Mouse (Mus musculus) brain, embryonic 14.5 days (tissue): Measurements from ENCODE around the gene Rbbp6. TPM values are rescaled to one million over a fixed set of nuclear protein-coding genes. Genes with fewer than 3 reads are reported as not detected.

Source experiments
- DNase-seq: peaks from one replicate; pipeline ENCODE4 v3.0.0-alpha.2; 2011; ENCODE audit warnings: low read depth
- CTCF ChIP-seq: fragments of 200-500 bp; IDR thresholded peaks from 2 replicates; pipeline ENCODE4 v1.5.1; 2012; ENCODE audit warnings: inconsistent platforms, mild to moderate bottlenecking, moderate library complexity, borderline replicate concordance; ENCODE audit not compliant: insufficient read depth, insufficient read length; ENCODE audit errors: extremely low read depth
- POLR2A ChIP-seq: fragments of 200-500 bp; IDR thresholded peaks from 2 replicates; pipeline ENCODE4 v1.6.1; 2012; ENCODE audit warnings: mild to moderate bottlenecking, inconsistent platforms, borderline replicate concordance; ENCODE audit not compliant: poor library complexity, insufficient read depth, insufficient read length, severe bottlenecking; ENCODE audit errors: extremely low read depth
- polyA plus RNA-seq: library from polyadenylated mRNA; depleted of rRNA; stranded (reverse); fragments of >200 nt; gene quantifications from 2 replicates; pipeline ENCODE4 v1.2.3, GENCODE M21; 2012

Rbbp6 gene
- polyA plus RNA-seq, 1 experiment, result 64.2 TPM

DNA sequence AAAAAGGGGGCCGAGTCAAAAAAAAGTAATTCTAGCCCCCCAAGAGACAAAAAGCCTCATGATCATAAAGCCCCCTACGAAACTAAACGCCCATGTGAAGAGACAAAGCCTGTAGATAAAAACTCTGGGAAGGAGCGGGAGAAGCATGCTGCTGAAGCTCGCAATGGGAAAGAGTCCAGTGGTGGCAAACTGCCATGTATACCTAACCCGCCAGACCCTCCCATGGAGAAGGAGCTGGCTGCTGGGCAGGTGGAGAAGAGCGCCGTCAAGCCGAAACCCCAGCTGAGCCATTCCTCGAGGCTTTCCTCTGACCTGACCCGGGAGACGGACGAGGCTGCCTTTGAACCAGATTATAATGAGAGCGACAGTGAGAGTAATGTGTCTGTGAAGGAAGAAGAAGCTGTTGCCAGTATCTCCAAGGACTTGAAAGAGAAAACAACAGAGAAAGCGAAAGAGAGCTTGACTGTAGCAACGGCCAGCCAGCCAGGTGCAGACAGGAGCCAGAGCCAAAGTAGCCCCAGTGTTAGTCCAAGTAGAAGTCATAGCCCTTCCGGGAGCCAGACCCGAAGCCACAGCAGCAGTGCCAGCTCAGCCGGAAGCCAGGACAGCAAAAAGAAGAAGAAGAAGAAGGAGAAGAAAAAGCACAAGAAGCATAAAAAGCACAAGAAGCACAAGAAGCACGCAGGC is 36.0 kb downstream of the Rbbp6 start:
- peak; percentile 36 for DNase-seq

DNA sequence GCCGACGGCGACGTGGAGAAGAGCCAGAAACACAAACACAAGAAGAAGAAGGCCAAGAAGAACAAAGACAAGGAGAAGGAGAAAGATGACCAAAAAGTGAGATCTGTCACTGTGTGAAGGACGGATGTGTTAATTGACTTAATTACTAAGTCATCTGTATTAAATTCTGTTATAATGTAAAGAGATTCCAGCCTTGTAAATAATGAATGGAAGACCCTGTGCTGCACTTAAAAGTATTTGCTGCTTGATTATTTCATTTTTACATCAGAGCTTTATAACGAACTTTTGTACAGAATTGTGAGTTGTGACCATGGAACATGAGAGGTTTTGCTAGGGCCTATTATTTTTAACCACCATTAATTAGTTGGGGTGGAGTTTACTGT is 36.5 kb downstream of the Rbbp6 start:
- TF ChIP-seq POLR2A (no peak), CTCF (no peak)
- DNase-seq, result no peak

More for the DNA sequence above, 36.0 kb downstream of the Rbbp6 start:
- TF ChIP-seq CTCF (no peak), POLR2A (no peak)

DNA sequence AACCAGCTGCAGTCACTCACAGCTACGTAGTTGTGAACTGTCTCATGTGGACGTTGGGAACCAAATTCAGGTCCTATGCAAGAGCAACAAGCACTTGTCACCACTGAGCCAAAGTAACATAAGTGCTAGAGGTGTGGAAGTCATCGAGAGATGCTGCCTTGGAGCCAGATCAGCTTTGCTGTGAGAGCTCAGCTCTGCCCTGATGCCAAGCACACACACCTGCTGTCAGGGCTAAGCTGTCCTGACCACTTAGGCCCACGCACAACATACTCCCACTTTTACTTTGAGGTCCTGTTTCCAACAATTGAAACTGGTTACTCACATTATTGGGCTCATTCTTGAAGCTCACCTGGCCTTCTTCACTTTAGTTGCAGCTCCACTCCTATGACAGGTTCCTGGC is 37.7 kb downstream of the Rbbp6 start:
- DNase-seq, result no peak
- no peak for TF ChIP-seq POLR2A
- TF ChIP-seq CTCF, result no peak

DNA sequence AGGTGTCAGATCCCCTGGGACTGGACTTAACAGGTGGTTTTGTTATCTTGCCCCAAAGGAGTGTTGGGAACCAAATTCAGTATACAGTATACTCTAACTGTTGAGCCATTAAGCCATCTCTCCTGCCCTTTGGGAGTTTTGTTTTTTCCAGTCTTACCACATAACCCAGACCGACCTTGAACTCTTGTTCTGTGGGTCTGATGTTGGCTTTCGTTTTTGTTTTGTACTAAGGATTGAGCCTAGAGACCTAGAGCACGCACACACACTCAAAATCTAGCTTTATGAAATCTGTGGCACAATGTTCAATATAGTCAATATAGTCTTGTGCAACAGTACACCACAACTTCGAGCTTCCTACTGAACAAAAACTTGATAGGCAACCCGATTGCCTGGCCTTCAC is 39.0 kb downstream of the Rbbp6 start:
- DNase-seq, result no peak
- no peak for TF ChIP-seq POLR2A
- no peak for TF ChIP-seq CTCF

DNA sequence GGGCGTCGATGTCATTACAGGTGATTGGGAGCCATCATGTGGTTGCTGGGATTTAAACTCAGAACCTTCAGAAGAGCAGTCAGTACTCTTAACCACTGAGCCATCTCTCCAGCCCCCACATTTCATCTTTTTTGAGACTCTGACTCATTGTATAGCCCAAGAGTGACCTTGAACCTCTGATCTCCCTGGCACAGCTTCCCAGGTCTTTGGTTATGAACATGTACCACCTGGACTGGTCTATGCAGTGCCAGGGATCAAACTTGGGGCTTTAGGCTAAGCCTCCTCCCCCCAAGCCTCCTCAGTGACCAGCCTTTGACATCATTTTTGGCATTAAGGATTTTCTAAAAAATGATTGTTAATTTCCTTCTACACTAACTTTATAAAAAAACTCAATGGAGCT is 40.8 kb downstream of the Rbbp6 start:
- DNase-seq, result no peak
- TF ChIP-seq CTCF, result no peak
- TF ChIP-seq POLR2A, result no peak

DNA sequence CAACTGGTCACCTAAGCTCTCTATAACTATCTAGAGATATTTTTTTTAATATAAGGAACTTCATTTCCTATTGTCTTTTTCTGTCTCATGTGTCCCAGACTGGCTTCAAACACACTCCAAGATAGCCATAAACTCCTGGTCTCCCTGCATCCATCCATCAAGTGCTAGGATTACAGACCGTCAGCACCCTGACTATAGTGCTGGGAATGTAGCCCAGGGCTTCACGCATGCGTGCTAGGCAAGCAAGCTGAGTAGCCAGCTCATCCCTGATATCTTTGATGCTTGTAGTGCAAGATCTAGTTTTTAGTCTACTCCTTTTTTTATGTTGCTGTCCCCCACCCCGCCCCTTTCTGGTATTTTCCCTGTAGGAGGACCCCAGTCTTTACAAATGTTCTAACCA is 42.3 kb downstream of the Rbbp6 start:
- TF ChIP-seq POLR2A (no peak), CTCF (no peak)
- DNase-seq, result no peak

DNA sequence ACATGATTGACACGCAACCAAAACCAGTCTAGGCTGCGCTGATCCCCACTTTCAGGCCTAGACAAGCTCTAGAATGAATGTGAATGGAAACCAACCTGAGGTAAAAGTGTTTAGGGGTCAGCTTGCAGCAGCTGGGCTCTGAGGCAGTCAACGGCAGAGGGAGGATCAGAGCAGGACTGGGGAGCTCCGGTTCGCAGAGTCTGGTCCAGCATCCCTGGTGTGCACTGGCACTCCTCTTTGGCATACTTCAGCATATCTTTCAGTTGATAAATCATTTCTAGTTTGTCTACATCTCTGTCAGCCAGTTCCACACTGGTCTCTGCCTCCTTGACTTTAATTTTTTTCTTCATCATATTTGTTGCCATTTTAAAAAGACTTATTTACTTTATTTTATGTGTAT is 48.0 kb downstream of the Rbbp6 start:
- TF ChIP-seq POLR2A (no peak), CTCF (no peak)
- DNase-seq, result no peak

DNA sequence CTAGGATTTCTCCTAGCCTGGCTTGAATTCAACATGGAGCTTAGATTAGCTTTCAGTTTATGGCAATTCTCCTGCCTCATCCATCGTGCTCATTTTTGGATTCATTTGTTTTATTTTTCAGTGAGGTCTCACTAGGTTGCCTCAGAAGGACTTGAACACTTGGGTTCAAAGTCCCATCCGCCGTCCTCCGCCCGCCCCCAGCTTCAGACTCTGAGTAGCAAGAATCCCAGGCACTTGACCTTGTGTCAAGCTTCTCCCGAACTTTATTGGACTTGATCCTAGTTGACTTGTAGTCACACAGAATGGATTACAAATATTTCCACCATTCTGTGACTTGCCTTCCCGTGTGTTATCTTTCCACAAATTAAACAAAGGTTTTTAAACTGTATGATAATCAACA is 49.2 kb downstream of the Rbbp6 start:
- TF ChIP-seq CTCF (no peak), POLR2A (no peak)
- no peak for DNase-seq

DNA sequence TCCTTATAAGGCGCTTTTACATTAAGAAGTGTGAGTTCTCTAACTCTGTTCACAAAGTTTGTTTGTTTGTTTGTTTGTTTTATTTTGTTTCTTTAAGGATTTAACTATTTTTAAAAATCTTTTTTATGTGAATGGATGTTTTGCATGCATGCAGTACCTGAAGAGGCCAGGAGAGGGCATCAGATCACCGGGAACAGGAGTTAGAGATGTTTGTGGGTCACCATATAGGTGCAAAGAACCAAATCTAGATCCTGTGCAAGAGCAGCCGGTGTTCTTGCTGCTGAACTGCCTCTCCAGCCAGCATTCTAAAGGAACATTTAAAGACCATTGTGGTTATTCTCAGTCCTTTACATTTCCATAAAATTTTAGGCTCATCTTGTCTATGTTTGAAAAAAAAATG is 52.1 kb downstream of the Rbbp6 start:
- no peak for TF ChIP-seq POLR2A
- TF ChIP-seq CTCF, result peak; percentile 70; the same call in 1 of the 2 replicates
- peak; percentile 34 for DNase-seq

DNA sequence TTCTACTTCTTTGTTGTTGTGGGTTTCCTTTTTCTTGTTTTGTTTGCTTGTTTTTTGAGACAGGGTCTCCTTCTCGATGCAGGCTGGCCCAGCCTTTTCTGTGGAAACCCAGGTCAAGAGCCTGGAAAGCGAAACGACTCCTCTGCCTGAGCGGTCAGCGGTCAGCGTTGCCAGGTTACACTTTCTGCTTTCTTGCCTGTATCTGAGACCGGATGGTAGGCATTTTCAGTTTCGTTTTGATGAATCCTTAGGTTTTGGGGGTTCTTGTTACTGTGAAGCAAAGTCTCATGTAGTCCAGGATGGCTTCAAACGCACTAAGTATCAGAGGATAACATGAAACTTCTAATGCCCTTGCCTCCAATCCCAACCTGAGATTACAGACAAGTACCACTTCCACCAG is 59.6 kb downstream of the Rbbp6 start:
- TF ChIP-seq CTCF (no peak), POLR2A (no peak)
- DNase-seq, result no peak

DNA sequence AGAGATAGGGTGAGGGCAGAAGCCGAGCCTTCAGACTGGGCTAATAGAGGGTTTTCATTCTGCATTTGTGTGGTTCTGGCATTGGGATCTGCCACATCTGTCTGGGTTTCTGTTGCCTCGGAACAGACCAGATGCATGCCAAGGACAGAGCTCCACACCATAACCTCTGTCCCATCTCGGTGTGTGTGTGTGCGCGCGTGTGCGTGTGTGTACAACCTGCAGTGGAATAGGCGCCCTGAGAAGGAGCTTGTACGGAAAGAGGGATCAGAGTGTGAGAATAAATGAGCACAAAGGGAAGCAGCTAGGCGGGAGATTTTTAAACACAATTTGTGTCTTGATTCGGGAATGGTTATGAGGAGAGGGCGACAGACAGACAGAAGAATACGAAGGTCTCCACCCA is 64.8 kb downstream of the Rbbp6 start:
- DNase-seq, result no peak
- TF ChIP-seq POLR2A, result no peak
- no peak for TF ChIP-seq CTCF

DNA sequence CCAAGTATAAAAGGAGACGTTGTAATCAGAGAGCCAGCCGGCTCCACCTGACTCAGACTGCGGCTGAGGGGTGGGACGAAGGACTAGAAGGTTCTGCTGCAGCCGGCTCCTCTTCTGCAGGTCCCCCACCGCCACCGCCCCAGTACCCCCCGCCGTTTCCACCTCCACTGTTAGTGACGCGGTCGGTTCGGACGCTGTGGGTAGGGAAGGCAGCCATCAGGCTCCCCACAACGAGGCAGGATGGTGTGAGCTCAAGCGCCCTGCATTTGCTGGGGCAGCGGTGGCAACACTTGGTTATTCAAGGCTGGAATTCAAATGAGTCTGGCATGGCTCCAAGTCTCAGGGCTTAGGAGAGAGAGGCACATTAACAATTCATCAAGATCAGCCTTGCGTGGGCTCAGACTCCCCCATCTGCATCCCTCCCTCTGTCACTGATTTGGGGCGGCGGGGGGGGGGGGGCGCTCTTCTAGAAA is 65.3 kb downstream of the Rbbp6 start:
- DNase-seq, result peak; percentile 98
- TF ChIP-seq POLR2A (peak; percentile 62; the same call in 1 of the 2 replicates), CTCF (no peak)

DNA sequence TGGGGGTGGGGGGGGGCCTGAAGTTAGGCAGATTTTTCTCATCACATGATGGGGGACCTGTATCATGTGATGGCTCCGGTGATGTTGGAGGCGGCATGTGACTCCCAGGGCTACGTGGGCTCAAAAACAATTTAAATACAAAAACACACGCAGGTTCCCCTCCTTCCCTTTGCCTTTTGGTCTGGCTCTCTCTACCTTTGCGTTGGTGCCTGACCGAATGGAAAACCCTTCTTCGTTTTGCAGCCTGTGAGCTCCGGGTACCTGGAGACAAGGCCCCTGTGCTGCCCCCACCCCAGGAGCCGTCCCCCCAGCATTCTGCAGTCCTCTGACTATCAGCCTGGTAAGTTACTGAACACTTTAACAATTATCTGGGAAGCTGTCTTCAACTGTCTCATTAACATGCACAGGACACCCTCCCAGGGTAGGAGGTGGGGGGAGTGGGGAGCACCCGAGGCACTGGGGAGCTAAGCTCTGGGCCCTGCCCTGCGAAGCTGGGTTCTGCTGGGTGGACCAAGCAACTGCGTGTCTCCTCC is 65.8 kb downstream of the Rbbp6 start:
- peak; percentile 79 for DNase-seq
- TF ChIP-seq POLR2A, result no peak
- no peak for TF ChIP-seq CTCF

DNA sequence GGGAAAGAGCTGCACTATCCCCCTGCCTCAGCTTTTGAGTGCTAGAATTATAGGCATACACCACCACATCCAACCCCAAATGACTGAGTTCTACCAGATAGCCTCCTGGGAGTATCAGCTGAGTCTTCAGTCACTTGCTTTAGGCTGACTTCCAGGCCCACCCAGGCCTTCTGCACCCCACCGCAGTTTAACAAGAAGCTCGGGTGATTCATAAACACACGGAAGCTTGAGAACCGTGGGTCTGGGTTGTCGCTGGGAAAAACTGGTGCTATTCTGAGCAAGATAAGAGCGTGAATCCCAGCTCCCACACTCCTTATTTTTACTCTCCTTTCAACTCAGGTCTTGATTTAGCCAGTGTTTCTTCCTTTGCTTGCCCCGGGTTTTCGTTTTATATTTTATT is 69.8 kb downstream of the Rbbp6 start:
- TF ChIP-seq CTCF (no peak), POLR2A (no peak)
- no peak for DNase-seq
